Mouse (Mus musculus) stomach, postnatal 0 days (tissue): ENCODE data around the gene Hikeshi. TPM values are rescaled to one million over a fixed set of nuclear protein-coding genes. Genes with fewer than 3 reads are reported as not detected.
A peak's percentile ranks its signal among the peaks of the same experiment; 100 is the strongest.

ENCODE experiments used
- ATAC-seq: fragments of 200-750 bp; cut with Nextera tagmentation; 2 replicates; pipeline ENCODE4 v1.8.0; 2017; ENCODE audit not compliant: low FRiP score, low TSS enrichment
- DNase-seq: peaks from one replicate; pipeline ENCODE4 v3.0.0-alpha.2; 2016; ENCODE audit warnings: low spot score
- H3K27ac ChIP-seq: fragments of 300-500 bp; sonication (generic); replicated peaks from 2 replicates; pipeline ENCODE4 v1.5.1; 2014; ENCODE audit warnings: mild to moderate bottlenecking, control low read depth
- H3K27me3 ChIP-seq: fragments of 300-500 bp; sonication (generic); 2 replicates; pipeline ENCODE4 v1.6.1; 2014; ENCODE audit warnings: low read length; ENCODE audit not compliant: control insufficient read depth, insufficient read depth
- H3K36me3 ChIP-seq: fragments of 300-500 bp; sonication (generic); 2 replicates; pipeline ENCODE4 v1.6.1; 2014; ENCODE audit warnings: low read length, mixed read lengths; ENCODE audit not compliant: control insufficient read depth, insufficient read depth
- H3K4me1 ChIP-seq: fragments of 300-500 bp; sonication (generic); replicated peaks from 2 replicates; pipeline ENCODE4 v1.6.1; 2014; ENCODE audit warnings: antibody characterized with exemption; ENCODE audit not compliant: control insufficient read depth, insufficient read depth
- H3K4me2 ChIP-seq: fragments of 300-500 bp; sonication (generic); replicated peaks from 2 replicates; pipeline ENCODE4 v1.6.1; 2014; ENCODE audit warnings: low read depth, mild to moderate bottlenecking, control low read depth, moderate library complexity
- H3K4me3 ChIP-seq: fragments of 300-500 bp; sonication (generic); 2 replicates; pipeline ENCODE4 v1.5.1; 2014; ENCODE audit warnings: low read depth, low read length, control low read depth
- H3K9ac ChIP-seq: fragments of 300-500 bp; sonication (generic); 2 replicates; pipeline ENCODE4 v1.6.1; 2014; ENCODE audit warnings: mild to moderate bottlenecking, low read length, control low read depth, mixed read lengths
- H3K9me3 ChIP-seq: fragments of 300-500 bp; sonication (generic); 2 replicates; pipeline ENCODE4 v1.6.1; 2016; ENCODE audit warnings: low read length; ENCODE audit not compliant: control insufficient read depth
- CTCF ChIP-seq: IDR thresholded peaks from 2 replicates; pipeline ENCODE4 v1.5.1; 2016; ENCODE audit warnings: antibody characterized with exemption, low read depth, mild to moderate bottlenecking, moderate library complexity
- EP300 ChIP-seq: optimal IDR thresholded peaks from 2 replicates; pipeline ENCODE3; 2016; ENCODE audit warnings: antibody characterized with exemption
- WGBS: fragments of 180-500 bp; shearing (Covaris S2); extraction: QIAGEN DNeasy Blood & Tissue Kit; methylation state at CpG from one replicate; pipeline ENCODE4 v1.1.7; 2014; 5-methylcytosine and 5-hydroxymethylcytosine counted together
- polyA plus RNA-seq: library from polyadenylated mRNA; unstranded; fragments of >200 nt; fragmentation: Nextera tagmentation; extraction: Ambion mirVana; gene quantifications from 2 replicates; pipeline ENCODE4 v1.2.1, GENCODE M21; 2015

The Hikeshi gene
- polyA plus RNA-seq, 1 experiment from 2014 or later, result 72.8 TPM

DNA sequence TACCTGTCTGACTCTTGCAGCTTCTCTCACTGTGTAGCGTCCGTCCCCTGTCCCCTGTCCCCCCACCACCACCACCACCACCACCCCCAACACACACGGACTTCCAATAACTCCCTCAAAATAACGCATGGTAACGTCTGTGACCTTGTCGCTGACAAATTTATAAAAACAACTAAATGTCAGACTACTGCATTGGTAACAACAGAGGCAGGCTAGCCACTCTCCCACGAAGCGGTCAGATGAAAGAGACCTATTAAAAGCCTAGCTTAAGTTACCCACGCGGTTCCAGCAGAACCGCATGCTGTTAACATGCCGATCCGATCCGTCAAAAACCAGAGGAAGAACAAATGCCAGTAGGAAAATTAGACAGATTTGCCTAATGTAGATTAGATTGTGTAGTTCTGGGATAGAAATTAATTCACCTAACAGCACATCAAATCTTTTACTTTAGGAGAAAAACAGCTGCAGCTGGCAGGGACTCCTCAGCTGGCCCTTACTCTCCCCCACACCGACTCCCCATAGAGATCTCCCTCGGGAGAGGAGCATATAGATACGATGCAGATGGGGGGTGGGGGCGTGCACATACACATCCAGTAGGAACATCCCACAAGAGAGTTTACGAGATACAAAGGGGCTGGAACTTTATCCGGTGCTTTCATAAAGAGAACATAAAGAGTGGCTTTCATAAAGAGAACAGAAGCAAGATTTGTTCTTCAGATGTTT is 31.9 kb downstream of the Hikeshi start:
- H3K27ac ChIP-seq, result no peak overlapping the region
- no peaks in the 10 kb centered on the region for H3K4me1 ChIP-seq
- no peak overlapping the region for H3K4me2 ChIP-seq
- H3K9ac ChIP-seq, result no peak overlapping the region
- WGBS, result 70% methylated on average over 20 of the region's 20 CpGs
- H3K36me3 ChIP-seq, result no peaks in the 10 kb centered on the region
- no peak for ATAC-seq
- TF ChIP-seq CTCF, result no peak
- TF ChIP-seq EP300, result no peak
- no peak for DNase-seq
- H3K9me3 ChIP-seq, result no peaks in the 10 kb centered on the region
- H3K27me3 ChIP-seq, result no peaks in the 10 kb centered on the region
- no peak overlapping the region for H3K4me3 ChIP-seq

DNA sequence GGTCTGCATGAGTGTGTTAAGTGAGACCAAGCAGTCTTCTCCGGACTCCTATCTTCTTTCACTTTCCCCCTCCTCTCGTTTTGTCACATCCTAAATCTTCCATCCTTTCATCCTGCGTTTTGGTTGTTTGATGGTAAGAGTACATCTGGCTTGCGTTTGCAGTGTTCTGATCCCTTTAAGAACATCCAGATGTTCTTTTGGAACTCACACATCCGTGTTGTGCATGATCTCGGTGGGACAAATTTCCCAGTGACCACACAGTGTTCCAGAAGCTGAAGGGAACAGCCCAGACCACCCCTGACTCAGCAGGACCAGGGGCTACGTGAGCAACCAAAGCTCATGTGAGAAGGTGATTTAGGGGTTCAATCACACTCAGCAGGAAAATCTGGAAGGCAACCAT is 32.6 kb downstream of the Hikeshi start:
- no peaks in the 10 kb centered on the region for H3K4me1 ChIP-seq
- H3K9ac ChIP-seq, result no peak overlapping the region
- DNase-seq (no peak), ATAC-seq (no peak)
- no peak overlapping the region for H3K4me2 ChIP-seq
- WGBS, result 52% methylated on average over 7 of the region's 7 CpGs
- TF ChIP-seq EP300 (no peak), CTCF (no peak)
- H3K36me3 ChIP-seq, result no peaks in the 10 kb centered on the region
- no peaks in the 10 kb centered on the region for H3K27me3 ChIP-seq
- no peaks in the 10 kb centered on the region for H3K9me3 ChIP-seq
- no peak overlapping the region for H3K4me3 ChIP-seq
- H3K27ac ChIP-seq, result no peak overlapping the region

DNA sequence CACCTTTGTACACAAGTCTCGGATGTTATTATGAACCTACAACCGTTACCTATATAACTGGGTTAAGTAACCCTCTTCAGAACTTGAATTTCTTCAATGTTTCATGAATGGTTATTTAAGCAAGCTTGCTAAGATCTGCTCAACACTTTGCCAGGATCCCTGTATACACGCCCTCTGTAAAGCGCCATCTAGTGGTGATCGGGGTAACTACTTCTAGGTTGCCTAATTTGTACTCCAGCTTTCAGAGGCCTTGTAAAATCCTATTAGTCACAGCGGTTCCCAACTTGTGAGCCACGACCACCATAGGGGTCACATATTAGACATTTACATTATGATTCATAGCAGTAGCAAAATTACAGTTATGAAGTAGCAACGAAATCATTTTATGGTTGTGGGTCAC is 33.1 kb downstream of the Hikeshi start:
- Histone ChIP-seq H3K36me3 (no peaks in the 10 kb centered on the region), H3K4me1 (no peaks in the 10 kb centered on the region), H3K27me3 (no peaks in the 10 kb centered on the region), H3K4me3 (no peak overlapping the region), H3K9ac (no peak overlapping the region), H3K27ac (no peak overlapping the region), H3K4me2 (no peak overlapping the region), H3K9me3 (no peaks in the 10 kb centered on the region)
- DNase-seq, result peak; percentile 73
- peak; percentile 93 for TF ChIP-seq CTCF
- TF ChIP-seq EP300, result no peak
- peak; percentile 47; the same call in 1 of the 2 replicates for ATAC-seq
- 25% methylated on average over 8 of the region's 8 CpGs for WGBS

DNA sequence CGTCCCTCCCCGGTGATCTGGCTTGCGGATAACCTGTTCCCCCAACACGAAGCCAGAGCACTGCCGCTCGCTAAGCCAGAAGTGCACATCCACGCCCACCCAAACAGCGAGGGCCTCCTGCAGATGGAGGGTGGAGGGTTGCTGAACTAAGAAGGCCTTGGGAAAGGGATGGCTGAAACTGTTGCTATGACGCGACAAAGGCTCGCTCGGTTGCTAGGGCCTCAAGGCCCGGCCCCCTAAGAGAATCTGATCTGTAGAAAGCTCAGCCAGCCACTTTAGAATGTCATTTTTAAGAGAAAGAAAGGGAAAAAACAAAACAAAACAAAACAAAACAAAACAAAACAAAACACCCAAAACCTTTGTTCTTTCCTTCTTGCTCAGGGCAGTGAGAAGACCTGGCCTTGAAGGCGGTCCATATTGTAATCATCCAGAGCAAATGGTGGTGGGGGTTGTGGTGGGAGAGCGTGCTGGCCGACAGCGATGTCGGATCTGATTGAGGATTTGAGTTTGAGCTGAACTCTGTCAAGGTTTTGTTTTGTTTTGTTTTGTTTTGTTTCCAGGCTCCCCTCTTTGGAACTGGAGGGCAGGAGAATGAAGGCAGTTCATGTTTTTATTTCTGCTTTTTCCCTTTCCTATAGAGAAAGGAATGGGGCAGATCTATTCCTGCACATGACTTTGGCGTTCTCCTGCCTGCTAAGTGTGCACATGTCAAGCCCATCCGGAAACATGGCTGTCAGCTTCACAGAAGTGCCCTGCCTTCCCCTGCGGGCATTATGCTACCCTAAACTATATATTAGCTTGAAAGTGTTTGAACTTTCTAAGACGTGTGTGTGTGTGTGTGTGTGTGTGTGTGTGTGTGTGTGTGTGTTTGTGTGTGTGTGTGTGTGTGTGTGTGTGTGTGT is 37.3 kb downstream of the Hikeshi start, which contains the start of gene Ccdc81:
Gene Ccdc81, minus strand, starts transcription at position 188 of the 902 bp plus-strand sequence.
- Histone ChIP-seq H3K4me1 (no peaks in the 10 kb centered on the region), H3K9ac (no peak within 1 kb of the TSS), H3K9me3 (no peaks in the 10 kb centered on the region), H3K4me3 (no peak within 1 kb of the TSS), H3K4me2 (0 out of 2 replicates have a peak within 1 kb of the TSS, but pooled peaks have one; percentile 25), H3K36me3 (no peaks in the 10 kb centered on the region), H3K27ac (no peak within 1 kb of the TSS), H3K27me3 (no peaks in the 10 kb centered on the region)
- ATAC-seq (no peak), DNase-seq (no peak)
- TF ChIP-seq CTCF (no peak), EP300 (no peak)
- WGBS, result 28% methylated on average over 22 of the region's 22 CpGs

DNA sequence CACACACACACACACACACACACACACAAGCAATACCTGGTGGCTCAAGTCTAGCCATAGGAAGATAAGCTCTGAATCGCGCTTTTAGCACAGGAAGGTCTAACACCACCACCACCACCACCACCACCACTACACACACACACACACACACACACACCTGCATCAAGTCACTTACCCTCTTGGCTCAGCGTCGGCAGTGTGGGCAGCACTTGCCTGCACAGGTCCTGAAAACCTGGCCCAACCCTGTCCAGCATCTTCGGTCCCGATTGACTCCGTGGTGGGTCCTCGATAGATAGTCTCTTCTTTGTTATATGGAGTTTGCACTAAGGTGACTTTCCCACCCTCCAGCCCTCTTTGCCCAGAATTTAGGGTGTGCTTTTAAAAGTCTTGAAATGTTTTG is 38.0 kb downstream of the Hikeshi start:
- Histone ChIP-seq H3K27ac (no peak overlapping the region), H3K4me1 (no peaks in the 10 kb centered on the region), H3K9me3 (no peaks in the 10 kb centered on the region), H3K27me3 (no peaks in the 10 kb centered on the region), H3K4me3 (no peak overlapping the region), H3K9ac (no peak overlapping the region), H3K4me2 (no peak overlapping the region), H3K36me3 (no peaks in the 10 kb centered on the region)
- no peak for TF ChIP-seq CTCF
- no peak for TF ChIP-seq EP300
- WGBS, result 63% methylated on average over 8 of the region's 8 CpGs
- DNase-seq (no peak), ATAC-seq (no peak)
